Mouse (Mus musculus) thymus, postnatal 14 days (tissue): ENCODE measurements around the gene Cyb5b.
"Not testable (repeated sequence)": the region's sequence is repeated elsewhere in the genome, so short reads cannot be mapped to it uniquely, and the experiment has no call there.

Source experiments
- DNase-seq: peaks from one replicate; pipeline ENCODE4 v3.0.0; 2021

The Cyb5b gene

DNA sequence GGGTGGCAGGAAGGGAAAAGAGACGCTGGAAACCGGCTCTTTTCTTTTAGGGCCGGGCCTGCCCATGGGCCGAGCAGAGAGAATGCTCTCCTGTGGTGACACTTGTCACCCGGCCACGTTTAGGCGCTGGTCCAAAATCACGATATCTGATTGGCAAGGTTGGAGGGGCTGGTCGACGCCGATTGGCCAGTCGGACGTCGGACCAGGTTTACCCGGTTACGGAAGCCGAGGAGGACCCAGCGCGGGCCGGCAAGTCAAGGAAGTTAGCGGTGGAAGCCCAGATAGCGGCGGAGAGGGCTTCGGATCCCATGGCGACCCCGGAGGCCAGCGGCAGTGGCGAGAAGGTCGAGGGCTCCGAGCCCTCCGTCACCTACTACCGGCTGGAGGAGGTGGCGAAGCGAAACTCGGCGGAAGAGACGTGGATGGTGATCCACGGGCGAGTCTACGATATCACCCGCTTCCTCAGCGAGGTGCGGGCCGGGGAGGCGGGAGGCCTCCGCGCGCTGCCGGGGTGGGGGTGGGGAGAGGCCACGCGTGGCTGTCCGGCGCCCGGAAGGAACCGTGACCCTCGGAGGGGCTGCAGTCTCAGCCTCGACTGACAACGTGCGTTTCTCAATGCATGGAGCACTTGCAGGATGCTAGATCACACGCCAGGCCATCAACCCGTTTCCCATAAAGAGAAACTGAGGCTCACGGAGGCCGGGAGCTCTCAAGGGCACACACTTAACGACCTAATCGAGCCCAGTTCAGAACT lies at the start of gene Cyb5b:
TSS of gene Cyb5b (plus strand) at position 237 of the 754 bp plus-strand sequence.
- DNase-seq = peak; percentile 93

- DNase-seq = peak; percentile 81
Observed at GRCm38 (mm10) chr8:107104547-107104946, 45.9 kb upstream of the Cyb5b start.

- DNase-seq = not testable (repeated sequence)
Observed at GRCm38 (mm10) chr8:107108089-107108488, 42.4 kb upstream of the Cyb5b start.

DNA sequence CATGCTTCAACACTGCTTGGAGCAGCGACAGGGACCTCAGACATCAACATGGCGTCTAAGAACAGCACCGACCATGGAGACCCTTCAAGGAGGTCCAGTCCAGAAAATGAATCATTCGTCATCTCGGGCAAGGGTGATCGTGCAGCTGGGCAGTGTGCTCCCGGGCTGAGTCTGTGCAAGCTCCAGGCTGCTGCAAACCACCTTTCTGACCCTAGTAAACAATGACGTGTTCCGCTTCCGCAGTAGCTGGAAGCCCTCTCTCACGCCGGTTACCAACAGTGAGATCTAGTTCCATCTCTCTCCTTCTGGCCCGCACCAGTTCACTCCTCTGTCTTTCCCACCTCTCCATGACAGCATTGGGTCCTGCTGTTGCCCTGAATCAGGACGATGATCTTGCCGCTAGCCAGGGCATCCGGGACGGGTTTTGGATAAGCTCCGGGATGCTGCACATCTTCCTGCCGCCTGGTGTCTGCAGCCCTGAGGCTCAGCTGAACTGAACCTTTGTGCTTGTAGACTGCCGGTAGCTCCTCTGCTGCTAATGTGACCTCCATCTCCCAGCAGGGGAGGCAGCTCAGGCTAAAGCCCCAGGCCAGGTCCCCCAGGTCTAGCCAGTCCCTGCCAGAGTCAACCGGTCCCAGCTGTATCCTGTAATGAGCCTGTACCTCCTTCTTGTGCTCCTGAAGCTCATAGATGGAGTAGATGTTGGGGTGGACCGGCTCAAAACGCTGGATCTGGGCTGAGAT lies 41.3 kb upstream of the Cyb5b start:
- DNase-seq = no peak

DNA sequence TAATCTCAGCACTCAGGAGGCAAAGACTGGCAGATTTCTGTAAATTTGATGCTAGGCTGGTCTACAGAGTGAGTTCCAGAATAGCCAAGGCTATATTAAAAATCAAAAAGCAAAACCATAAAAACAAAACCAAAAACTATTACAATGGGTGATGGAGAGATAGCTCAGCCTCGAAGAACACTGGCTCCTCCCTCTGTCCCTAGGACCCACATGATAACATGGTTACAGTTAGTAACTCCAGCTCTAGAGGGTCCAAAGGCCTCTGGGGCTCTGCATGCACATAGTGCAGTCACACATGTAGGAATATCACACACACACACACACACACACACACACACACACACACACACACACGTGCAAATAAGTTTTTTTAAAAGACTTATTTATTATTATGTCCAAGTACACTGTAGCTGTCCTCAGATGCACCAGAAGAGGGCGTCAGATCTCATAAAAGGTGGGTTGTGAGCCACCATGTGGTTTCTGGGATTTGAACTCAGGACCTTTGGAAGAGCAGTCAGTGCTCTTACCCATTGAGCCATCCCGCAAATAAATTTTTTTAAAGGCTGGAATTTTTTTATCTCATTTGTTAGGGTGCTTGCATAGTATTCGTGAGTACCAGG lies 40.5 kb upstream of the Cyb5b start:
- no peak for DNase-seq

GRCm38 (mm10) chr8:107110629-107111330 lies 39.7 kb upstream of the Cyb5b start:
- no peak for DNase-seq

DNA sequence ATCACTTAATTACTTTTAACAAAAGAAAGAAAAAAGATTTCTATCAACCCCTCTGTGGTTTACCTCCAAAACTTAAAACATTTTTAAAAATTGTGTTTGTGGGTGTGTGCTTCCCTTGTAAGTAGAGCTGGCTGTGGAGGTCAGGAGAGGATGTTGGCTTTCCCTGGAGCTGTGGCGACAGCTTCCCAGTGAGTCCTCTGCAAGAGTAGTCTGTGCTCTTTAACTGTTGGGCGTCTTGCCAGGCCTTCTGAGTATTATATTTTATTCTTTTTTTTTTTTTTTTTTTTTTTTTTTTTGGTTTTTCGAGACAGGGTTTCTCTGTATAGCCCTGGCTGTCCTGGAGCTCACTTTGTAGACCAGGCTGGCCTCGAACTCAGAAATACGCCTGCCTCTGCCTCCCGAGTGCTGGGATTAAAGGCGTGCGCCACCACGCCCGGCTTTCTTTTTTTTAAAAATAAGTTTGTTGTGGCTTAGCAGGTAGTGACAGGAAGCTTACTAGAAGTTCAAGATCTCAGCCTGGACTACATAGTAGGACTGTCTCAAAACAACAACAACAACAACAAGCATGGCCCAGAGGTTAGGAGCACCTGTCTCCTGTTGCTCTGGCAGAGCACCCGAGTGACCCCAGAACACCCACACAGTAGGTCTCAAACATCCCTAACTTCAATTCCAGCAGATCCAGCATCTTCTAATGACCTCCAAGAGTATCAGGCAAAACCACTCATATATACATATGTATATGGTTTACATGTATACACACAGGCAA lies 38.9 kb upstream of the Cyb5b start:
- no peak for DNase-seq

- DNase-seq = no peak
Observed at GRCm38 (mm10) chr8:107113209-107113608, 37.2 kb upstream of the Cyb5b start.

- no peak for DNase-seq
Observed at GRCm38 (mm10) chr8:107114150-107115007, 36.1 kb upstream of the Cyb5b start.

DNA sequence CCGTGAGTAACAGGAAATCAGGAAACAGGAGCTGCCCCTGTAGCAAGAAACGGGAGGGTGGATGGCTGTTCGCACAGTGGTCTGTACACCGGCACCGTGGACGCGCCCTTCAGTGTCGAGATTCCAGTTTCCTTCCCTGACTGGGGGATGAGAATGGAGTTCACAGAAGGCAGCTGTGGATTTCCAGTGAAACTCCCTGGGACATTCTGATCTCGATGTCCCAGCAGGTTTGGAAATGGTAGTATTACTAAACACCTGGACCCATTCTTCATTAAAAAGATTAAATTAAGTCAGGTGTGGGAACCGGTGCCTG lies 35.5 kb upstream of the Cyb5b start:
- DNase-seq = no peak

GRCm38 (mm10) chr8:107116023-107116422 lies 34.4 kb upstream of the Cyb5b start:
- peak; percentile 86 for DNase-seq

DNA sequence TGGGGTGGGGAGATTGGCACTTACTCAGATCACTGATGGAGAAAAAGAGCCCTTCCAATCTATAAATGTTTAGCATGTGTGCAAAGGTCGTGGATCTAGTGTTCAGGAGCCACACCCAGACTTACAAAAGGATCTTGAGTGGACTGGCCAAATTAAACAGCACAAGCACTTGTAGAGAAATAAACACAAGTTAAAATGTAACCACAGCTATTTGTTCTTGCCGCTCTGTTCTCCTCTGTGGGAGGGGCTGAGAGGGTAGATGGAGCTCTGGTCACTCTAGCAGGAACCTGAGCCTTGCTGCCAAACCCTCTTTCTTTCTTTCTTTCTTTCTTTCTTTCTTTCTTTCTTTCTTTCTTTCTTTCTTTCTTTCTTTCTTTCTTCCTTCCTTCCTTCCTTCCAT lies 33.4 kb upstream of the Cyb5b start:
- no peak for DNase-seq

DNA sequence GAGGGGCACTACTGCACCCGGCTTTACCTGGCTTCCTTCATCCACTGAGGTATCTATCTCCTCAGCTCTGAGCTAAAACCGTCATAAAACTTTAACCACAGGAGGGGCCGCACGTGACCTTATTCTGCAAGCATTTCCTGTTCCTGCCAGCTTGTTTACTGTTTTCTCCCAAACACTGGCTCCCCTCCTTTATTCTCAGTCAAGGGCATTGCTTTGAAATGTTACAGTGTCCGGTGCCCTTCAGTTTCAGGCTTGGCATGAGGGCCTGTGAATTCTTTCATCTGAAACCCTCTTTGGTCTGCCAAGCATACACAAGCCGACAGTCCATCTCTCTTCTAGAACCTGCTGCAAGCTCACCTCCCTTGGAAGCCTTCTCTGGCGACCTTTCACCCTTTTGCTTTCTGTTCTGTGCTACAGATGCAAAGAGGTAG lies 31.6 kb upstream of the Cyb5b start:
- DNase-seq = peak; percentile 65

- DNase-seq = no peak
Observed at GRCm38 (mm10) chr8:107119412-107119811, 31.0 kb upstream of the Cyb5b start.

GRCm38 (mm10) chr8:107120806-107121205 lies 29.6 kb upstream of the Cyb5b start:
- no peak for DNase-seq

GRCm38 (mm10) chr8:107121681-107122291 lies 28.7 kb upstream of the Cyb5b start:
- no peak for DNase-seq

DNA sequence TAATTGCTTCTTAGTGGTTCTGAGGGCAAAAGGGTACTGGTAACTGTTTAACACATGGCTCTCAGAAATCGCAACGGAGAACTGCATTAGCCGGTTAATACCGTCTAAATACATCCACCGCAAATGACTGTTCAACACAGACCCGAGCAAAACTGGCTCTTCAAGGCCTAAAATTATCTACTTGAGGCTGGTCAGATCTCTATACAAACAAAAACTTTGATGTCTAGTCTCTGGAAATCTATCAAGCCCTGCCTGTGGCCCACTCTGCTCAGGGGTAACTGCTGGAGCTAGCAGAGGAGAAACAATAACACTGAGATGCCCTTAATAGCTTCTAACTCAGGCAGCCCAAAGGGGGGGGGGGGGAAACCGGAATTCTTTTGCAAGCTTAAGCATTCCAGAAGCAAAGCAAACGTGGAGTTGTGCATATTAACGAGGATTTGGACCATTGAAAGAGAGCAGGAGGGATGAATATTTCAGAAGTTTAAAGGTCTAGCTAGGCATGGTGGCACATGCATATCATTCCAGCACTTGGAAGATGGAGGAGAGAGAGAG lies 27.3 kb upstream of the Cyb5b start:
- DNase-seq = no peak

GRCm38 (mm10) chr8:107124343-107124742 lies 26.1 kb upstream of the Cyb5b start:
- no peak for DNase-seq

GRCm38 (mm10) chr8:107129171-107130025 lies 21.0 kb upstream of the Cyb5b start:
- no peak for DNase-seq

- no peak for DNase-seq
Observed at GRCm38 (mm10) chr8:107130028-107130427, 20.4 kb upstream of the Cyb5b start.
